Mouse (Mus musculus) neutrophil, adult 65 days (primary cell): ENCODE data around the gene Pxdc1. TPM values are rescaled to one million over a fixed set of nuclear protein-coding genes. Genes with fewer than 3 reads are reported as not detected.

Source experiments
- total RNA-seq: library from RNA; stranded (reverse); gene quantifications from 2 replicates; pipeline ENCODE4 v1.2.4, GENCODE M21; 2023

The Pxdc1 gene
- total RNA-seq, result 0.57 TPM in 1 of 2 replicates, not detected in the other

DNA sequence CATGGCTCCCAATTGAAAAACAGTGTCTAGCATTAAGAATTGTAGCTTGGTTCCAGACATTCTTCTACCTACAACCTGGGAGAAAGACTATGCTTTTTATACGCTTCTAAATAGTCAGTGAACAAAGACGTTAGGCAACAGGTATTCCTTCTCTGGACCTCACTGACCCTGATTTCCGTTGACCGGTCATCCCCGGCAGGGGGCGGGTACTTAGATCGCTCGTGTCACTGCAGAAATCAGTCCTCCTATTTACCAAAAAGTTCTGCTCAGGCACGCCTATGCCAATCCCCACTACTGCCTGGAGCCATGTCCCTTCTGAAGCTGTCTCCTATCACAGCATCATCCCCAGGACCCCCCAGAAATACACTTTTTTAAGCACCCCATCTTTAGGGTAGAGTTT lies at the start of gene Pxdc1:
Pxdc1 (minus strand) TSS at position 96 of the 400 bp plus-strand sequence.

Other genes starting within 250 kb of the Pxdc1 start
- gene Fam50b, start 81.4 kb upstream of the Pxdc1 start, total RNA-seq, result not detected in 2 replicates
- 48.5 and 60.3 TPM in 2 replicates for gene Prpf4b, start 221.8 kb upstream of the Pxdc1 start, total RNA-seq